Mouse (Mus musculus) midbrain, embryonic 14.5 days (tissue): Measurements from ENCODE around the gene Il1rap. TPM values are rescaled to one million over a fixed set of nuclear protein-coding genes. Genes with fewer than 3 reads are reported as not detected.

Experiments
- ATAC-seq: fragments of 200-750 bp; cut with Nextera tagmentation; 2 replicates; pipeline ENCODE4 v1.8.0; 2017; ENCODE audit warnings: moderate number of reproducible peaks, moderate library complexity; ENCODE audit not compliant: low FRiP score, low TSS enrichment
- DNase-seq: peaks from one replicate; pipeline ENCODE4 v3.0.0-alpha.2; 2015
- H3K27ac ChIP-seq: fragments of 300-500 bp; sonication (generic); replicated peaks from 2 replicates; pipeline ENCODE4 v1.5.1; 2014; ENCODE audit warnings: mild to moderate bottlenecking, low read depth, low read length, moderate library complexity
- H3K27me3 ChIP-seq: fragments of 300-500 bp; sonication (generic); 2 replicates; pipeline ENCODE4 v1.6.1; 2014; ENCODE audit warnings: low read length, control low read depth, mixed read lengths; ENCODE audit not compliant: control insufficient read depth, insufficient read depth
- H3K36me3 ChIP-seq: fragments of 300-500 bp; sonication (generic); 2 replicates; pipeline ENCODE4 v1.6.1; 2014; ENCODE audit warnings: low read length, control low read depth; ENCODE audit not compliant: control insufficient read depth, insufficient read depth
- H3K4me1 ChIP-seq: fragments of 300-500 bp; sonication (generic); 2 replicates; pipeline ENCODE4 v1.6.1; 2014; ENCODE audit warnings: mild to moderate bottlenecking, antibody characterized with exemption, low read length, control low read depth; ENCODE audit not compliant: control insufficient read depth, insufficient read depth
- H3K4me2 ChIP-seq: fragments of 300-500 bp; sonication (generic); 2 replicates; pipeline ENCODE4 v1.6.1; 2014; ENCODE audit warnings: mild to moderate bottlenecking, low read length, moderate library complexity
- H3K4me3 ChIP-seq: fragments of 300-500 bp; sonication (generic); replicated peaks from 2 replicates; pipeline ENCODE4 v1.5.1; 2014; ENCODE audit warnings: low read depth, low read length
- H3K9ac ChIP-seq: fragments of 300-500 bp; sonication (generic); replicated peaks from 2 replicates; pipeline ENCODE4 v1.6.1; 2014; ENCODE audit warnings: mild to moderate bottlenecking, low read length, moderate library complexity
- H3K9me3 ChIP-seq: fragments of 300-500 bp; sonication (generic); 2 replicates; pipeline ENCODE4 v1.6.1; 2016; ENCODE audit warnings: low read length, control low read depth, mixed read lengths; ENCODE audit not compliant: control insufficient read depth
- WGBS: fragments of 180-500 bp; shearing (Covaris S2); extraction: QIAGEN DNeasy Blood & Tissue Kit; methylation state at CpG from one replicate; pipeline ENCODE4 v1.1.7; 2014; 5-methylcytosine and 5-hydroxymethylcytosine counted together
- polyA plus RNA-seq: library from polyadenylated mRNA; unstranded; fragments of >200 nt; fragmentation: Nextera tagmentation; extraction: Ambion mirVana; gene quantifications from 2 replicates; pipeline ENCODE4 v1.2.1, GENCODE M21; 2014

Gene Il1rap
- polyA plus RNA-seq, 1 experiment from 2014 or later, result 8.5 TPM

DNA sequence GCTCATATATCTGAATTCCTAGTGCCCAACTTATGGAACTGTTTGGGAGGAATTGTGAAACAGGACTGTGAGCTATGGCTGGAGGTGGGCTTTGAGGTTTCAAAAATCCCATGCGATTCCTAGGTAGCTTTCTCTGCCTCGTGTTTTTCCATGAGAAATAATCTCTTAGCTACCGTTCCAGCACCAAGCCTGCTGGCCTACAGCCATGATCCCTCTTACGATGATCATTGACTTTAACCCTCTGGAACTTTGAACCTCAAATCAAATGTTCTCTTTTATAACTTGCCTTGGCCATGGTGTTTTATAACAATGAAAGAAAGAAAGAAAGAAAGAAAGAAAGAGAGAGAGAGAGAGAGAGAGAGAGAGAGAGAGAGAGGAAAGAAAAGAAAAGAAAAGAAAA is 116.6 kb downstream of the Il1rap start:
- no peaks in the 10 kb centered on the region for H3K36me3 ChIP-seq

DNA sequence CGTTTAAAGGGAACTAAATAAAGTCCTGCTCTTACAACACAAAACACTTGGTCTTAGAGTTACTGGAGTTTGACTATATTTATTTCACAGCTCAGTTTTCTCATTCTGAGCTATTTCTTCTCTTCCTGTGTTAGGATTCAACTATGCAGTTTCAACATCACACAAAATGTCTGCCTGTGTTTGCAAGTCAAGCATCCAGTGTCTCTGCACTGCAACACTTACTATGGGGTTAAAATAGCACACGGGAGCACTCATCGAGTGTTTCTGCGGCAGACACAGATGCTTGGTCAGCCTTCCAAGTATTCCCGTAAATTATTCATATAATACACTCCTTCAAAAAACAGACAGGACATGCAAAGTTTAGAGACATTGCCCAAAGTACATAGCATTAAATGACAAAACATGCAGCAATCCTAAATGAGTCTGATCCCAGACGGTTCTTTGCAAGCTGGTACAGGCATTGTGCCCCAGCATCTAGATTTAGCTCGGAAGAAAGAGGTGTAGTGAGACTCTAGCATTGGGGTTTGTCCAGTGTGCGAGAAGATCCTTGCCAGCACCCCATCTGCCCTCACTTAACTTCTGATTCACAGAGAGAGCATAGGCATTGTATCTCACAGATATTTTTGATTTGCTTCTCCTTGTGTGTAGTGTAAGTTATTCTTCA is 119.1 kb downstream of the Il1rap start:
- ATAC-seq, result no peak
- 87% methylated on average over 8 of the region's 8 CpGs for WGBS
- DNase-seq, result no peak

More for the DNA sequence above, 116.6 kb downstream of the Il1rap start:
- WGBS, result 94% methylated on average over 4 of the region's 4 CpGs
- Histone ChIP-seq H3K4me1 (no peaks in the 10 kb centered on the region), H3K9me3 (no peaks in the 10 kb centered on the region), H3K27ac (no peak overlapping the region), H3K4me2 (no peak overlapping the region), H3K27me3 (no peaks in the 10 kb centered on the region), H3K9ac (no peak overlapping the region), H3K4me3 (no peak overlapping the region)
- ATAC-seq (no peak), DNase-seq (no peak)

DNA sequence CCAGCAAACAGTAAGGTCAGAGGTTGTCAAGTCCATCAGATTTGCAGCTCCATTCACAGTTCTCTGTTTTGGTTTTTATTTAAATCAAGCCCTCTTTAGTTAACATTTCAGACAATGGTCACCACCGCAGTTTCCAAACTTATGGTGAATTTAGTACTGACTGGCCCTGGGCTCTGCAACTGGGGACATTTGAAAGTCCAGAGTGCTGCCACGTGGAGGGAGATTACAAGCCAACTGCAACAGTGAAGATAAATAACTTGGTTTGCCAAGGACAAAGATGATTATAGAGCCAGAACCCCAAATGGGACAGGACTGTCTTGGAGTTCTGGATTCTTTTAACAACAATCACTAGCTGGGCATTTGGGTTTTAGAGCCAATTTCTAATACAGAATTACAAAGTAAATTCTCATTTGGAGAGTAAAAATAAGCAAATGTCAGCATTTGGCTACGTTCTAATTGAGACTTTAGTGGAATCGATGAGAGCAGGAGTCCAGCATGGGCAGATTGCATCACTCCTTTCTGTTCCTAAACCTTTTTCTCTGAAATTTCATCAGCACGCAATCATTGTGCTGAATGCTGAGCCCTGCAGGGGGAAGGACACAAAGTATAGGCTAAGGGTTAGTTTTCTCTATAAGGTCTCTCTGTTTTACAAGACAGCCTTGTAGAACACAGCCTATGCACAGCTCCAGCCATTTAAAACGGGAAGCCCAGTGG is 124.3 kb downstream of the Il1rap start:
- H3K4me3 ChIP-seq, result no peak overlapping the region
- 79% methylated on average over 6 of the region's 6 CpGs for WGBS
- no peak overlapping the region for H3K27ac ChIP-seq
- H3K9me3 ChIP-seq, result no peaks in the 10 kb centered on the region
- H3K4me2 ChIP-seq, result no peak overlapping the region
- H3K36me3 ChIP-seq, result no peaks in the 10 kb centered on the region
- no peak overlapping the region for H3K9ac ChIP-seq
- ATAC-seq (no peak), DNase-seq (no peak)
- H3K27me3 ChIP-seq, result no peaks in the 10 kb centered on the region
- no peaks in the 10 kb centered on the region for H3K4me1 ChIP-seq

More for the DNA sequence above, 119.1 kb downstream of the Il1rap start:
- no peaks in the 10 kb centered on the region for H3K4me1 ChIP-seq
- no peak overlapping the region for H3K4me3 ChIP-seq
- no peaks in the 10 kb centered on the region for H3K27me3 ChIP-seq
- H3K9me3 ChIP-seq, result no peaks in the 10 kb centered on the region
- H3K27ac ChIP-seq, result no peak overlapping the region
- no peaks in the 10 kb centered on the region for H3K36me3 ChIP-seq
- no peak overlapping the region for H3K4me2 ChIP-seq
- H3K9ac ChIP-seq, result no peak overlapping the region

DNA sequence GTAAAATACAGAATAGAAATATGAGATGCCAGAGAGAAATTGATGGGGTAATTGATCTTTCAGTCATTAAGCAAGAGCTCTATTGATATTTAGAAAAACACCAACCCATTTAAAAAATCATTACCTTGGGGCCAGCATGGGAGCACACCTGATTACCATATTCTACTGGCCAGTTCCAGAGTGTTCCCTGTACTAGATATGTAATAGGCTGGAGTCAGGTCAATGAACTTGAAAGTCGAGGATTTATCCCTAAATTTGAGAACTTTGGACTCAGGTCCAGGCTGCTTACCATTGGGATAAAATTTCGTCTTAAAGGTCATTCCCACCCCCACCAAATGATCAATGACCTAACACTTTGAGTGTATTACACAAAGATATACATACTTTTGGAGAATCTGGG is 125.0 kb downstream of the Il1rap start:
- no peaks in the 10 kb centered on the region for H3K27me3 ChIP-seq
- WGBS, result 85% methylated on average over 2 of the region's 2 CpGs
- no peaks in the 10 kb centered on the region for H3K9me3 ChIP-seq
- H3K4me2 ChIP-seq, result no peak overlapping the region
- no peak overlapping the region for H3K9ac ChIP-seq
- DNase-seq (no peak), ATAC-seq (no peak)
- H3K36me3 ChIP-seq, result no peaks in the 10 kb centered on the region
- no peak overlapping the region for H3K4me3 ChIP-seq
- no peaks in the 10 kb centered on the region for H3K4me1 ChIP-seq
- no peak overlapping the region for H3K27ac ChIP-seq

DNA sequence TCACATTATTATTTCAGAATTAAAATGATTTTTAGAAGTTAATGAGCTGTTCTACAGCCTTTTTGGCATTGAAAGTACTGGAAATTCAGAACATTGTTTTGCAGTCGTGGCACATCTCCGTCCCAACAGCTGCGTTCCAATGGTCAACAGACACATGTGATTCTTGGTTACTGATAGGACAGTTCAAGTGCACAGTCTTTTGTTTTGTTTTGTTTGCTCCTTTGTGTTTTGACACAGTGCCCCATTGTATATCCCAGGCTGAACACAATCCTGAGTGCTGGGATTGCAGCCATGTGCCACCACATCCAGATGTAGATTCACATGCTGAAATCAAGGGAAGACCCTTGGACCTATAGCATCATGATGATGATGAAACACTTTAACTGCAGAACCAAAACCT is 129.4 kb downstream of the Il1rap start:
- Histone ChIP-seq H3K9ac (no peak overlapping the region), H3K27me3 (no peaks in the 10 kb centered on the region), H3K4me2 (no peak overlapping the region), H3K27ac (no peak overlapping the region), H3K4me3 (no peak overlapping the region), H3K9me3 (no peaks in the 10 kb centered on the region), H3K4me1 (no peaks in the 10 kb centered on the region), H3K36me3 (no peaks in the 10 kb centered on the region)
- DNase-seq (no peak), ATAC-seq (no peak)
- WGBS, result 89% methylated on average over 3 of the region's 3 CpGs

DNA sequence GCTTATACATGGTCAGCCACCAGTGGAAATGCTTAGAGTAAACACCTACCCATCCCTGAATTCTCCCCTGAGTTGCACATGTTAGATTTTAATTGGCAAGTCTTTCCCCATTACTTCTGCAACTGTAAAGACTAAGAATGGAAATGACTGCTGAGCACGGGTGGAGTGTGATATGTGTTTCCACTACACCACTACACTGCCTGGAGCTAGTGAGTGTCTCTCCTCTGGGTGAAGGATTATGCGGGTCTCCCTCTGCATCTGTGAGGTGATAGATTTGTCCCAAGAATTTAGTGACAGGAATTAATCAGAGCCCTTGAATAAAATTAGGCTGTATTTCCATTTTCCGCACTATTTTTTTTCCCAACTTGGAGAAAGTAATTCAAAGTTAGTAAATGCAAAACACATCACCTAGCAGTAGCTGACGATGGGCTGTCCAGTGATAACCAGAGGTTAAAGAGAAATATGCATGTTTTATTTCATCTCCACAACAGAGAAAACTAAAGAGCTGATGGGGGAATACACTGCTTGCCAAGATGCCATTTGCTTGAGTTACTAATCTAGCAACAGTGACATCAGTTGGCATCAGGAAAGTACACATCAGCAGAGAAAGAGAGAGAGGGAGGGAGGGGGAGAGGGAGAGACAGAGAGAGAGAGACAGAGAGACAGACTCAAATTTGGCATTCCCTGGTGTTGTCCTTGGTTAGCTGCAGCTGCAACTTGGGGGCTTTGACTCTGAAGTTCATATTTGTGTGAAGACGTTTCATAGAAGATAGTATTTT is 132.2 kb downstream of the Il1rap start:
- Histone ChIP-seq H3K4me2 (no peak overlapping the region), H3K4me3 (no peak overlapping the region), H3K4me1 (no peaks in the 10 kb centered on the region), H3K36me3 (no peaks in the 10 kb centered on the region), H3K9me3 (no peaks in the 10 kb centered on the region), H3K9ac (no peak overlapping the region), H3K27me3 (no peaks in the 10 kb centered on the region), H3K27ac (no peak overlapping the region)
- DNase-seq (no peak), ATAC-seq (no peak)
- WGBS, result 75% methylated on average over 5 of the region's 5 CpGs

DNA sequence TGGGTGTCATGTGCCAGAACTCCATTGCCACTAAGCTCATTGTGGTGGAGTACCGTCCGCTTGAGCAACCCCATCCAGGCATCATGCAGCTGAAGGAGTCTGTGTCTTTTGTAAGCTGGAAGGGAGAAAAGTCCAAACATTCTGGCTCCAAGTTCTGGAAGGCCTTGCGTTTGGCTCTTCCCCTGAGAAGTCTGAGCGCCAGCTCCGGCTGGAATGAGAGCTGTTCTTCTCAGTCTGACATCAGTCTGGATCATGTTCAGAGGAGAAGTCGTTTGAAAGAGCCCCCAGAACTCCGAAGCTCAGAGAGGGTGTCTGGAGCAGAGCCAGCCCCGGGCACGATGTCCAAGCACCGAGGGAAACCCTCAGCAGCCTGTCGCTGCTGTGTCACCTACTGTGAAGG is 141.0 kb downstream of the Il1rap start:
- no peak for DNase-seq
- Histone ChIP-seq H3K4me3 (no peak overlapping the region), H3K9me3 (no peaks in the 10 kb centered on the region)

DNA sequence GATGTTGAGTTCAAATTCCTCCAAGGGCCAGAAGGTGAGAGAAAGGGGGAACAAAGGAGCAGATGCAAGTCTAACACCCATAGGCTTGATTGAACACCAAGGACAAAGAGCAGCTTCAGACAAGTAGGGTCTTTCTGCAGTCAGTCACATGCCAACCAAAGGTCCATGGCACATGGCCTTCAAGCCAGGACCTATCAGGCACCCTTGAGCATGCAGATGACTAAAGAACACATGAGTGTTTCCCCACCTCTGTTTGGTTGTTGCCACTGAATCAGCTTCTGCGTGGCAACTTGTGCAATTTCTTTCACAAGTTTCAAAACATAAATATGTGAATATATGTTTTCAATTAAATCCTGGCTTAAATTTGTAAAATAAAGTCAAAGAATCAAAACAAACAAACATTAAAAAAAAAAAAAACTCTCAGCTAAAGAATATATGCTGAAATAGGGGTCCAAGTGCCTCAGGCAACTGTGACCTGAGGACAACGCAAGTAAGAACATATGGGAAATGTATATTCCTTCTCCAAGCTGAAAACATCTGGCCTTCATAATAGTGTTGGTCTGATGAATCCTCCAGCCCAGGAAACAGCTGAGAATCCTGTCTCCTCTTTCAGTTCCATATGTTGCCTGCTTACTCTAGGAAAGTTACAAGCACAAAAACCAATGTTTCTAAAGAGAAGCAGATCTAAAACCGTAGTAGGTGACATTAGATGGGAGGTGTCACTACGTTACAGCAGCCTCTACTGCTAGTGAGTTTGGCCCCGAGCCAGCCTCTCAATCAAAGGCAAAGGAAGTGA is 142.6 kb downstream of the Il1rap start:
- H3K27ac ChIP-seq, result no peak overlapping the region
- WGBS, result 81% methylated on average over 5 of the region's 5 CpGs
- H3K4me1 ChIP-seq, result no peaks in the 10 kb centered on the region
- DNase-seq (no peak), ATAC-seq (no peak)
- H3K9ac ChIP-seq, result no peak overlapping the region
- H3K9me3 ChIP-seq, result no peaks in the 10 kb centered on the region
- no peaks in the 10 kb centered on the region for H3K27me3 ChIP-seq
- no peaks in the 10 kb centered on the region for H3K36me3 ChIP-seq
- H3K4me3 ChIP-seq, result no peak overlapping the region
- H3K4me2 ChIP-seq, result no peak overlapping the region

More for the DNA sequence above, 141.0 kb downstream of the Il1rap start:
- Histone ChIP-seq H3K27ac (no peak overlapping the region), H3K27me3 (no peaks in the 10 kb centered on the region), H3K9ac (no peak overlapping the region), H3K36me3 (no peaks in the 10 kb centered on the region), H3K4me1 (no peaks in the 10 kb centered on the region), H3K4me2 (no peak overlapping the region)
- 90% methylated on average over 11 of the region's 11 CpGs for WGBS
- no peak for ATAC-seq
